Mouse (Mus musculus) lung, adult 2 months (tissue): ENCODE data around the gene Srgap1. TPM values are rescaled to one million over a fixed set of nuclear protein-coding genes. Genes with fewer than 3 reads are reported as not detected.

ENCODE experiments used
- DNase-seq: peaks from one replicate; pipeline ENCODE4 v3.0.0; 2022
- H3K4me1 ChIP-seq: fragments of 200-500 bp; 2 replicates; pipeline ENCODE4 v1.6.1; 2011; ENCODE audit warnings: low read length; ENCODE audit not compliant: control insufficient read depth, insufficient read depth
- H3K4me3 ChIP-seq: fragments of 200-500 bp; replicated peaks from 2 replicates; pipeline ENCODE3; 2011; ENCODE audit warnings: low read depth, mild to moderate bottlenecking, control low read depth, low read length; ENCODE audit errors: extremely low read depth
- CTCF ChIP-seq: fragments of 200-500 bp; IDR thresholded peaks from 2 replicates; pipeline ENCODE4 v1.5.1; 2011; ENCODE audit warnings: mild to moderate bottlenecking, low read length, control low read depth; ENCODE audit not compliant: insufficient read depth
- POLR2A ChIP-seq: fragments of 200-500 bp; IDR thresholded peaks from 2 replicates; pipeline ENCODE4 v1.6.1; 2011; ENCODE audit warnings: low read depth, mild to moderate bottlenecking, control low read depth, low read length, borderline replicate concordance; ENCODE audit errors: extremely low read depth
- WGBS: fragments of 180-500 bp; shearing (Covaris S2); methylation state at CpG from one replicate; pipeline ENCODE4 v1.1.7; 2018; 5-methylcytosine and 5-hydroxymethylcytosine counted together
- polyA plus RNA-seq: library from polyadenylated mRNA; depleted of rRNA; stranded (reverse); fragments of >200 nt; gene quantifications from 2 replicates; pipeline ENCODE4 v1.2.3, GENCODE M21; 2012

The Srgap1 gene
- polyA plus RNA-seq, 1 experiment, result 6.8 TPM

- no peak for DNase-seq
- Histone ChIP-seq H3K4me1 (no peaks in the 10 kb centered on the region), H3K4me3 (no peak overlapping the region)
- 79% methylated on average over 7 of the region's 7 CpGs for WGBS
- TF ChIP-seq CTCF (no peak), POLR2A (no peak)
Observed at GRCm38 (mm10) chr10:121820846-121821245, 226.3 kb downstream of the Srgap1 start.

GRCm38 (mm10) chr10:121817983-121818382 lies 229.1 kb downstream of the Srgap1 start:
- TF ChIP-seq POLR2A, result no peak
- TF ChIP-seq CTCF, result no peak
- H3K4me3 ChIP-seq, result no peak overlapping the region
- DNase-seq, result no peak
- H3K4me1 ChIP-seq, result no peaks in the 10 kb centered on the region
- WGBS, result 75% methylated on average over 7 of the region's 7 CpGs

GRCm38 (mm10) chr10:121807771-121808170 lies 239.3 kb downstream of the Srgap1 start:
- 0 out of 2 replicates have a peak, but pooled peaks cover 2% of the 10 kb centered on the region for H3K4me1 ChIP-seq
- no peak for TF ChIP-seq CTCF
- no peak for TF ChIP-seq POLR2A
- WGBS, result 94% methylated on average over 11 of the region's 11 CpGs
- H3K4me3 ChIP-seq, result no peak overlapping the region
- no peak for DNase-seq

GRCm38 (mm10) chr10:121806806-121807205 lies 240.3 kb downstream of the Srgap1 start:
- TF ChIP-seq POLR2A (no peak), CTCF (no peak)
- DNase-seq, result no peak
- H3K4me1 ChIP-seq, result 0 out of 2 replicates have a peak, but pooled peaks cover 2% of the 10 kb centered on the region
- WGBS, result 91% methylated on average over 11 of the region's 11 CpGs
- no peak overlapping the region for H3K4me3 ChIP-seq

- H3K4me1 ChIP-seq, result no peaks in the 10 kb centered on the region
- H3K4me3 ChIP-seq, result no peak overlapping the region
- TF ChIP-seq POLR2A, result no peak
- TF ChIP-seq CTCF, result no peak
- DNase-seq, result no peak
- 77% methylated on average over 11 of the region's 11 CpGs for WGBS
Observed at GRCm38 (mm10) chr10:121805933-121806341, 241.2 kb downstream of the Srgap1 start.

- Histone ChIP-seq H3K4me1 (no peaks in the 10 kb centered on the region), H3K4me3 (no peak overlapping the region)
- no peak for DNase-seq
- TF ChIP-seq POLR2A (no peak), CTCF (no peak)
- WGBS, result 97% methylated on average over 13 of the region's 13 CpGs
Observed at GRCm38 (mm10) chr10:121804551-121804950, 242.6 kb downstream of the Srgap1 start.

GRCm38 (mm10) chr10:121800041-121800440 lies 247.1 kb downstream of the Srgap1 start:
- WGBS, result 92% methylated on average over 13 of the region's 13 CpGs
- no peak for DNase-seq
- H3K4me3 ChIP-seq, result no peak overlapping the region
- H3K4me1 ChIP-seq, result no peaks in the 10 kb centered on the region
- TF ChIP-seq CTCF (no peak), POLR2A (no peak)

- TF ChIP-seq POLR2A (no peak), CTCF (no peak)
Observed at GRCm38 (mm10) chr10:121796027-121796802, 250.9 kb downstream of the Srgap1 start.

GRCm38 (mm10) chr10:121794486-121794885 lies 252.6 kb downstream of the Srgap1 start:
- Histone ChIP-seq H3K4me3 (no peak overlapping the region), H3K4me1 (no peaks in the 10 kb centered on the region)
- DNase-seq, result no peak
- TF ChIP-seq CTCF, result no peak
- no peak for TF ChIP-seq POLR2A
- WGBS, result 82% methylated on average over 12 of the region's 12 CpGs

More at GRCm38 (mm10) chr10:121796027-121796802, 250.9 kb downstream of the Srgap1 start:
- WGBS, result 23% methylated on average over 8 of the region's 8 CpGs
- Histone ChIP-seq H3K4me1 (no peaks in the 10 kb centered on the region), H3K4me3 (peak overlapping the region; percentile 5)
- peak; percentile 56 for DNase-seq

GRCm38 (mm10) chr10:121792661-121793060 lies 254.5 kb downstream of the Srgap1 start:
- no peak for TF ChIP-seq POLR2A
- TF ChIP-seq CTCF, result no peak
- no peaks in the 10 kb centered on the region for H3K4me1 ChIP-seq
- no peak for DNase-seq
- no peak overlapping the region for H3K4me3 ChIP-seq
- WGBS, result 93% methylated on average over 17 of the region's 17 CpGs

- H3K4me1 ChIP-seq, result no peaks in the 10 kb centered on the region
- H3K4me3 ChIP-seq, result no peak overlapping the region
- 86% methylated on average over 6 of the region's 6 CpGs for WGBS
- no peak for DNase-seq
- TF ChIP-seq POLR2A (no peak), CTCF (no peak)
Observed at GRCm38 (mm10) chr10:121790078-121790477, 257.0 kb downstream of the Srgap1 start.
